Mouse (Mus musculus) olfactory bulb, adult 2 months (tissue): ENCODE measurements around the gene Gimap8.

ENCODE experiments used
- CTCF ChIP-seq: fragments of 200-500 bp; IDR thresholded peaks from 2 replicates; pipeline ENCODE4 v1.5.1; 2012; ENCODE audit warnings: low read depth, mild to moderate bottlenecking, low read length, moderate library complexity; ENCODE audit not compliant: insufficient read depth
- POLR2A ChIP-seq: fragments of 200-500 bp; IDR thresholded peaks from 2 replicates; pipeline ENCODE4 v1.6.1; 2012; ENCODE audit warnings: mild to moderate bottlenecking, low read depth, low read length, moderate library complexity; ENCODE audit not compliant: insufficient read depth

GRCm38 (mm10) chr6:48684806-48685205 lies 37.8 kb downstream of the Gimap8 start:
- TF ChIP-seq CTCF (no peak), POLR2A (no peak)
